In genomic region chr2:5679055-5679454, GRCm38 (mm10) we compare ENCODE assay signal across 31 mouse cellular contexts.
"Had no signal": no experiment of that assay in that cellular context is flagged by ENCODE, and none has a peak within 500 bp of the region (broad histone marks: within the 10 kb centered on the region; RNA-seq: fewer than 3 reads in every experiment).

No protein-coding gene starts in this region.

- H3K27me3 ChIP-seq: heart, embryonic 12.5 days; heart, embryonic 13.5 days; heart, embryonic 15.5 days; hindbrain, embryonic 12.5 days; hindbrain, embryonic 13.5 days; hindbrain, embryonic 15.5 days; intestine, embryonic 15.5 days; kidney, embryonic 15.5 days had no signal

- H3K9ac ChIP-seq: heart, embryonic 12.5 days; heart, embryonic 13.5 days; heart, embryonic 15.5 days; hindbrain, embryonic 12.5 days; hindbrain, embryonic 13.5 days; hindbrain, embryonic 14.5 days; hindbrain, embryonic 15.5 days; intestine, embryonic 15.5 days; kidney, embryonic 15.5 days had no signal

- H3K27ac ChIP-seq: heart, embryonic 10.5 days; heart, embryonic 13.5 days; heart, embryonic 15.5 days; hindbrain, embryonic 10.5 days; hindbrain, embryonic 12.5 days; hindbrain, embryonic 13.5 days; hindbrain, embryonic 14.5 days; hindbrain, embryonic 15.5 days; hindbrain, postnatal 0 days; intestine, embryonic 15.5 days; kidney, embryonic 15.5 days; kidney, postnatal 0 days; layer of hippocampus, adult 2 months; left cerebral cortex, adult 2 months had no signal

- H3K4me3 ChIP-seq: heart, embryonic 10.5 days; heart, embryonic 12.5 days; heart, embryonic 13.5 days; heart, embryonic 15.5 days; hindbrain, embryonic 10.5 days; hindbrain, embryonic 12.5 days; hindbrain, embryonic 13.5 days; hindbrain, embryonic 15.5 days; intestine, embryonic 15.5 days; kidney, embryonic 15.5 days; layer of hippocampus, adult 2 months; left cerebral cortex, adult 2 months had no signal

- H3K36me3 ChIP-seq: heart, embryonic 10.5 days; heart, embryonic 12.5 days; heart, embryonic 13.5 days; heart, embryonic 15.5 days; hindbrain, embryonic 10.5 days; hindbrain, embryonic 12.5 days; hindbrain, embryonic 13.5 days; hindbrain, embryonic 15.5 days; intestine, embryonic 15.5 days; kidney, embryonic 15.5 days had no signal

- H3K9me3 ChIP-seq: heart, embryonic 10.5 days; heart, embryonic 15.5 days; hindbrain, embryonic 12.5 days; hindbrain, embryonic 13.5 days; hindbrain, embryonic 15.5 days; intestine, embryonic 15.5 days; kidney, embryonic 15.5 days had no signal

- DNase-seq: heart, postnatal 10 days; heart, postnatal 14 days; heart, postnatal 36 days; heart, postnatal 4 days; kidney, adult 11 months; kidney, adult 18-20 months; kidney, adult 2 months; kidney, adult 8-10 months; kidney, adult 9 months; kidney, postnatal 10 days; kidney, postnatal 14 days; kidney, postnatal 25 days; kidney, postnatal 36 days; kidney, postnatal 4 days; layer of hippocampus, adult 9-11 months; layer of hippocampus, postnatal 36 days had no signal
